Mouse (Mus musculus) kidney, embryonic 14.5 days (tissue): Measurements from ENCODE around the gene Ppp3ca. TPM values are rescaled to one million over a fixed set of nuclear protein-coding genes. Genes with fewer than 3 reads are reported as not detected.

Experiments used
- ATAC-seq: fragments of 200-750 bp; cut with Nextera tagmentation; 2 replicates; pipeline ENCODE4 v1.8.0; 2017; ENCODE audit warnings: moderate number of reproducible peaks, mild to moderate bottlenecking, moderate TSS enrichment, moderate library complexity; ENCODE audit not compliant: low FRiP score, low TSS enrichment
- H3K27ac ChIP-seq: fragments of 300-500 bp; sonication (generic); 2 replicates; pipeline ENCODE4 v1.5.1; 2014; ENCODE audit warnings: low read depth, mild to moderate bottlenecking, low read length, moderate library complexity, mixed read lengths
- H3K27me3 ChIP-seq: fragments of 300-500 bp; sonication (generic); 2 replicates; pipeline ENCODE4 v1.6.1; 2014; ENCODE audit warnings: mild to moderate bottlenecking, low read length; ENCODE audit not compliant: control insufficient read depth, insufficient read depth
- H3K36me3 ChIP-seq: fragments of 300-500 bp; sonication (generic); 2 replicates; pipeline ENCODE4 v1.6.1; 2014; ENCODE audit warnings: low read length, mixed read lengths; ENCODE audit not compliant: control insufficient read depth, insufficient read depth
- H3K4me1 ChIP-seq: fragments of 300-500 bp; sonication (generic); 2 replicates; pipeline ENCODE4 v1.6.1; 2014; ENCODE audit warnings: low read length, mixed read lengths; ENCODE audit not compliant: control insufficient read depth, insufficient read depth
- H3K4me2 ChIP-seq: fragments of 300-500 bp; sonication (generic); replicated peaks from 2 replicates; pipeline ENCODE4 v1.6.1; 2014; ENCODE audit warnings: low read depth, mild to moderate bottlenecking, low read length
- H3K4me3 ChIP-seq: fragments of 300-500 bp; sonication (generic); 2 replicates; pipeline ENCODE4 v1.5.1; 2014; ENCODE audit warnings: mild to moderate bottlenecking, low read length
- H3K9ac ChIP-seq: fragments of 300-500 bp; sonication (generic); 2 replicates; pipeline ENCODE4 v1.6.1; 2014; ENCODE audit warnings: low read depth, mild to moderate bottlenecking, low read length, moderate library complexity
- H3K9me3 ChIP-seq: fragments of 300-500 bp; sonication (generic); 2 replicates; pipeline ENCODE4 v1.6.1; 2016; ENCODE audit warnings: low read length; ENCODE audit not compliant: control insufficient read depth
- WGBS: fragments of 180-500 bp; shearing (Covaris S2); extraction: QIAGEN DNeasy Blood & Tissue Kit; methylation state at CpG from one replicate; pipeline ENCODE4 v1.1.7; 2014; 5-methylcytosine and 5-hydroxymethylcytosine counted together
- polyA plus RNA-seq: library from polyadenylated mRNA; unstranded; fragments of >200 nt; fragmentation: Nextera tagmentation; extraction: Ambion mirVana; gene quantifications from 2 replicates; pipeline ENCODE4 v1.2.1, GENCODE M21; 2014

Gene Ppp3ca
- polyA plus RNA-seq, 1 experiment from 2014 or later, result 76.7 TPM

GRCm38 (mm10) chr3:136745456-136745855, 75.5 kb downstream of the Ppp3ca start:
- no peak overlapping the region for H3K4me2 ChIP-seq
- no peaks in the 10 kb centered on the region for H3K4me1 ChIP-seq
- H3K27me3 ChIP-seq, result no peaks in the 10 kb centered on the region
- 80% methylated on average over 7 of the region's 7 CpGs for WGBS
- no peaks in the 10 kb centered on the region for H3K9me3 ChIP-seq
- H3K9ac ChIP-seq, result no peak overlapping the region
- H3K27ac ChIP-seq, result no peak overlapping the region
- no peaks in the 10 kb centered on the region for H3K36me3 ChIP-seq
- no peak overlapping the region for H3K4me3 ChIP-seq
- no peak for ATAC-seq

- Histone ChIP-seq H3K4me3 (no peak overlapping the region), H3K36me3 (no peaks in the 10 kb centered on the region), H3K4me2 (no peak overlapping the region), H3K27ac (no peak overlapping the region), H3K9me3 (no peaks in the 10 kb centered on the region), H3K9ac (no peak overlapping the region), H3K27me3 (no peaks in the 10 kb centered on the region), H3K4me1 (no peaks in the 10 kb centered on the region)
- WGBS, result 91% methylated on average over 6 of the region's 6 CpGs
- no peak for ATAC-seq
Measured at GRCm38 (mm10) chr3:136748761-136749476, 79.0 kb downstream of the Ppp3ca start.

GRCm38 (mm10) chr3:136749477-136749797, 79.5 kb downstream of the Ppp3ca start:
- Histone ChIP-seq H3K36me3 (no peaks in the 10 kb centered on the region), H3K9me3 (no peaks in the 10 kb centered on the region), H3K4me3 (no peak overlapping the region), H3K4me2 (no peak overlapping the region), H3K27me3 (no peaks in the 10 kb centered on the region), H3K27ac (no peak overlapping the region), H3K4me1 (no peaks in the 10 kb centered on the region), H3K9ac (no peak overlapping the region)
- ATAC-seq, result no peak

GRCm38 (mm10) chr3:136749951-136750350, 80.0 kb downstream of the Ppp3ca start:
- Histone ChIP-seq H3K4me3 (no peak overlapping the region), H3K27ac (no peak overlapping the region), H3K9me3 (no peaks in the 10 kb centered on the region), H3K4me2 (no peak overlapping the region), H3K36me3 (no peaks in the 10 kb centered on the region), H3K27me3 (no peaks in the 10 kb centered on the region), H3K9ac (no peak overlapping the region), H3K4me1 (no peaks in the 10 kb centered on the region)
- 69% methylated on average over 2 of the region's 2 CpGs for WGBS
- no peak for ATAC-seq

GRCm38 (mm10) chr3:136752126-136752716, 82.3 kb downstream of the Ppp3ca start:
- Histone ChIP-seq H3K9me3 (no peaks in the 10 kb centered on the region), H3K9ac (no peak overlapping the region), H3K27ac (no peak overlapping the region), H3K4me3 (no peak overlapping the region), H3K36me3 (no peaks in the 10 kb centered on the region), H3K4me1 (no peaks in the 10 kb centered on the region), H3K4me2 (no peak overlapping the region), H3K27me3 (no peaks in the 10 kb centered on the region)
- WGBS, result 25% methylated on average over 5 of the region's 5 CpGs
- no peak for ATAC-seq

- WGBS, result 88% methylated on average over 6 of the region's 6 CpGs
Measured at GRCm38 (mm10) chr3:136756137-136756536, 86.2 kb downstream of the Ppp3ca start.

GRCm38 (mm10) chr3:136759446-136759845, 89.5 kb downstream of the Ppp3ca start:
- no peaks in the 10 kb centered on the region for H3K36me3 ChIP-seq
- no peak overlapping the region for H3K9ac ChIP-seq
- H3K4me2 ChIP-seq, result no peak overlapping the region
- H3K4me3 ChIP-seq, result no peak overlapping the region
- WGBS, result 96% methylated on average over 12 of the region's 12 CpGs
- no peaks in the 10 kb centered on the region for H3K27me3 ChIP-seq
- no peak for ATAC-seq
- H3K4me1 ChIP-seq, result no peaks in the 10 kb centered on the region; the same call in 1 of the 2 replicates
- no peaks in the 10 kb centered on the region for H3K9me3 ChIP-seq
- no peak overlapping the region for H3K27ac ChIP-seq

More at GRCm38 (mm10) chr3:136756137-136756536, 86.2 kb downstream of the Ppp3ca start:
- Histone ChIP-seq H3K4me3 (no peak overlapping the region), H3K36me3 (no peaks in the 10 kb centered on the region), H3K9ac (no peak overlapping the region), H3K9me3 (no peaks in the 10 kb centered on the region), H3K4me2 (no peak overlapping the region), H3K4me1 (no peaks in the 10 kb centered on the region), H3K27me3 (no peaks in the 10 kb centered on the region), H3K27ac (no peak overlapping the region)
- no peak for ATAC-seq

- Histone ChIP-seq H3K27ac (no peak overlapping the region), H3K4me1 (no peaks in the 10 kb centered on the region; the same call in 1 of the 2 replicates), H3K27me3 (no peaks in the 10 kb centered on the region), H3K4me2 (no peak overlapping the region), H3K9me3 (no peaks in the 10 kb centered on the region), H3K36me3 (no peaks in the 10 kb centered on the region), H3K9ac (no peak overlapping the region), H3K4me3 (no peak overlapping the region)
- WGBS, result 65% methylated on average over 7 of the region's 7 CpGs
- ATAC-seq, result no peak
Measured at GRCm38 (mm10) chr3:136761292-136761978, 91.5 kb downstream of the Ppp3ca start.

GRCm38 (mm10) chr3:136761979-136762341, 92.0 kb downstream of the Ppp3ca start:
- no peak overlapping the region for H3K9ac ChIP-seq
- no peaks in the 10 kb centered on the region for H3K27me3 ChIP-seq
- no peaks in the 10 kb centered on the region for H3K36me3 ChIP-seq
- no peak overlapping the region for H3K4me3 ChIP-seq
- WGBS, result 61% methylated on average over 1 of the region's 1 CpGs
- no peak overlapping the region for H3K27ac ChIP-seq
- no peaks in the 10 kb centered on the region; the same call in 1 of the 2 replicates for H3K4me1 ChIP-seq
- ATAC-seq, result no peak
- no peaks in the 10 kb centered on the region for H3K9me3 ChIP-seq
- no peak overlapping the region for H3K4me2 ChIP-seq
